Mouse (Mus musculus) heart, embryonic 10.5 days (tissue): Measurements from ENCODE around the gene Smox. TPM values are rescaled to one million over a fixed set of nuclear protein-coding genes. Genes with fewer than 3 reads are reported as not detected.

ENCODE experiments used
- DNase-seq: peaks from one replicate; pipeline ENCODE4 v3.0.0-alpha.2; 2017; ENCODE audit warnings: low spot score
- H3K27ac ChIP-seq: fragments of 300-500 bp; sonication (generic); 2 replicates; pipeline ENCODE4 v1.5.1; 2016; ENCODE audit warnings: mild to moderate bottlenecking
- H3K27me3 ChIP-seq: fragments of 300-500 bp; sonication (generic); 2 replicates; pipeline ENCODE4 v1.6.1; 2016; ENCODE audit warnings: mild to moderate bottlenecking; ENCODE audit not compliant: poor library complexity, insufficient read depth, severe bottlenecking
- H3K36me3 ChIP-seq: fragments of 300-500 bp; sonication (generic); 2 replicates; pipeline ENCODE4 v1.6.1; 2016; ENCODE audit warnings: mild to moderate bottlenecking, moderate library complexity
- H3K4me1 ChIP-seq: fragments of 300-500 bp; sonication (generic); 2 replicates; pipeline ENCODE4 v1.6.1; 2016; ENCODE audit warnings: mild to moderate bottlenecking
- H3K4me3 ChIP-seq: fragments of 300-500 bp; sonication (generic); 2 replicates; pipeline ENCODE4 v1.5.1; 2016; ENCODE audit warnings: mild to moderate bottlenecking, moderate library complexity
- H3K9me3 ChIP-seq: fragments of 300-500 bp; sonication (generic); 2 replicates; pipeline ENCODE4 v1.6.1; 2016; ENCODE audit warnings: mild to moderate bottlenecking, moderate library complexity
- WGBS: fragments of 180-500 bp; shearing (Covaris S2); methylation state at CpG from one replicate; pipeline ENCODE4 v1.1.7; 2016; 5-methylcytosine and 5-hydroxymethylcytosine counted together
- polyA plus RNA-seq: library from polyadenylated mRNA; unstranded; fragments of >200 nt; fragmentation: Nextera tagmentation; extraction: Ambion mirVana; gene quantifications from 2 replicates; pipeline ENCODE4 v1.2.1, GENCODE M21; 2016

The Smox gene
- polyA plus RNA-seq, 1 experiment from 2014 or later: 28.0 TPM

GRCm38 (mm10) chr2:131550906-131551305 lies 59.6 kb downstream of the Smox start:
- 46% methylated on average over 2 of the region's 2 CpGs for WGBS
- H3K4me3 ChIP-seq: no peak overlapping the region
- peaks cover 98% of the 10 kb centered on the region for H3K27me3 ChIP-seq
- H3K9me3 ChIP-seq: no peaks in the 10 kb centered on the region
- no peak overlapping the region for H3K27ac ChIP-seq
- H3K36me3 ChIP-seq: no peaks in the 10 kb centered on the region
- peaks cover 14% of the 10 kb centered on the region for H3K4me1 ChIP-seq
- DNase-seq: no peak

- DNase-seq: peak; percentile 61
- Histone ChIP-seq H3K27ac (no peak overlapping the region), H3K27me3 (peaks cover 98% of the 10 kb centered on the region), H3K4me1 (peaks cover 3% of the 10 kb centered on the region), H3K4me3 (no peak overlapping the region), H3K36me3 (no peaks in the 10 kb centered on the region), H3K9me3 (no peaks in the 10 kb centered on the region)
- WGBS: 61% methylated on average over 7 of the region's 7 CpGs
Measured at GRCm38 (mm10) chr2:131551701-131552620, 60.7 kb downstream of the Smox start.

- peak; percentile 66 for DNase-seq
- 24% methylated on average over 9 of the region's 9 CpGs for WGBS
- Histone ChIP-seq H3K4me1 (no peaks in the 10 kb centered on the region), H3K27me3 (peaks cover 98% of the 10 kb centered on the region), H3K4me3 (no peak overlapping the region), H3K27ac (no peak overlapping the region), H3K9me3 (no peaks in the 10 kb centered on the region), H3K36me3 (no peaks in the 10 kb centered on the region)
Measured at GRCm38 (mm10) chr2:131552736-131553400, 61.6 kb downstream of the Smox start.

GRCm38 (mm10) chr2:131557896-131558295 lies 66.6 kb downstream of the Smox start:
- Histone ChIP-seq H3K27me3 (peaks cover 100% of the 10 kb centered on the region), H3K36me3 (no peaks in the 10 kb centered on the region), H3K27ac (no peak overlapping the region), H3K4me3 (no peak overlapping the region), H3K9me3 (no peaks in the 10 kb centered on the region), H3K4me1 (peaks cover 19% of the 10 kb centered on the region)
- no peak for DNase-seq
- 77% methylated on average over 2 of the region's 2 CpGs for WGBS

GRCm38 (mm10) chr2:131560205-131560919 lies 69.1 kb downstream of the Smox start:
- Histone ChIP-seq H3K4me3 (no peak overlapping the region), H3K4me1 (peaks cover 19% of the 10 kb centered on the region), H3K27me3 (peaks cover 100% of the 10 kb centered on the region), H3K9me3 (no peaks in the 10 kb centered on the region), H3K36me3 (no peaks in the 10 kb centered on the region), H3K27ac (no peak overlapping the region)
- WGBS: 50% methylated on average over 2 of the region's 2 CpGs
- DNase-seq: no peak

GRCm38 (mm10) chr2:131561344-131561870 lies 70.1 kb downstream of the Smox start:
- Histone ChIP-seq H3K27ac (peak overlapping the region; percentile 69; the same call in 1 of the 2 replicates), H3K4me1 (peaks cover 19% of the 10 kb centered on the region), H3K27me3 (peaks cover 99% of the 10 kb centered on the region), H3K9me3 (no peaks in the 10 kb centered on the region), H3K4me3 (peak overlapping the region; percentile 70), H3K36me3 (no peaks in the 10 kb centered on the region)
- no peak for DNase-seq
- WGBS: 4% methylated on average over 33 of the region's 33 CpGs

- peak within 1 kb of the TSS; percentile 70 for H3K4me3 ChIP-seq
- peaks cover 19% of the 10 kb centered on the region for H3K4me1 ChIP-seq
- H3K27ac ChIP-seq: peak within 1 kb of the TSS; percentile 69
- no peaks in the 10 kb centered on the region for H3K9me3 ChIP-seq
- H3K27me3 ChIP-seq: peaks cover 93% of the 10 kb centered on the region
- no peaks in the 10 kb centered on the region for H3K36me3 ChIP-seq
- WGBS: under 1% methylated on average over 72 of the region's 82 CpGs
- no peak for DNase-seq
Measured at GRCm38 (mm10) chr2:131561891-131562585, 70.7 kb downstream of the Smox start, which contains the start of gene Adra1d. Gene Adra1d, minus strand, starts transcription at chr2:131562283.

GRCm38 (mm10) chr2:131562586-131563122 lies 71.4 kb downstream of the Smox start:
- no peaks in the 10 kb centered on the region for H3K36me3 ChIP-seq
- peak; percentile 88 for DNase-seq
- peak overlapping the region; percentile 70 for H3K4me3 ChIP-seq
- H3K9me3 ChIP-seq: no peaks in the 10 kb centered on the region
- H3K27ac ChIP-seq: peak overlapping the region; percentile 69
- H3K4me1 ChIP-seq: peaks cover 19% of the 10 kb centered on the region
- peaks cover 86% of the 10 kb centered on the region for H3K27me3 ChIP-seq
- under 1% methylated on average over 19 of the region's 30 CpGs for WGBS

Other genes with a start within 250 kb of the Smox start
- 29.7 and 41.7 TPM in 2 replicates for gene Pank2, start 229.0 kb upstream of the Smox start, polyA plus RNA-seq
- 2.0 and 3.0 TPM in 2 replicates for gene Rnf24, start 138.6 kb upstream of the Smox start, polyA plus RNA-seq
- 0.21 and 0.59 TPM in 2 replicates for gene Adra1d, start 70.8 kb downstream of the Smox start, polyA plus RNA-seq